Mouse (Mus musculus) gastrocnemius, postnatal 25 days (tissue): ENCODE measurements around the gene Sidt2. TPM values are rescaled to one million over a fixed set of nuclear protein-coding genes. Genes with fewer than 3 reads are reported as not detected.

ENCODE experiments used
- DNase-seq: peaks from one replicate; pipeline ENCODE4 v3.0.0; 2022
- total RNA-seq, 2 experiments: library from RNA; stranded (reverse); gene quantifications; 1 replicate in 1 of 2; 2 replicates in 1 of 2; pipeline ENCODE4 v1.2.3; 2021

The Sidt2 gene
- total RNA-seq, 2 experiments from 2014 or later: 67.9 to 70.2 TPM

- no peak for DNase-seq
Observed at GRCm38 (mm10) chr9:45946872-45947183, 8.2 kb downstream of the Sidt2 start.

GRCm38 (mm10) chr9:45946182-45946871 lies 8.7 kb downstream of the Sidt2 start:
- peak; percentile 4 for DNase-seq

GRCm38 (mm10) chr9:45945721-45946120 lies 9.3 kb downstream of the Sidt2 start:
- peak; percentile 5 for DNase-seq

- DNase-seq: no peak
Observed at GRCm38 (mm10) chr9:45944506-45945400, 10.3 kb downstream of the Sidt2 start.

- DNase-seq: no peak
Observed at GRCm38 (mm10) chr9:45943628-45944505, 11.2 kb downstream of the Sidt2 start.

- DNase-seq: no peak
Observed at GRCm38 (mm10) chr9:45942916-45943315, 12.1 kb downstream of the Sidt2 start.

GRCm38 (mm10) chr9:45942464-45942863 lies 12.6 kb downstream of the Sidt2 start:
- DNase-seq: no peak

- no peak for DNase-seq
Observed at GRCm38 (mm10) chr9:45941329-45941888, 13.6 kb downstream of the Sidt2 start.

GRCm38 (mm10) chr9:45939794-45940193 lies 15.3 kb downstream of the Sidt2 start:
- DNase-seq: no peak

GRCm38 (mm10) chr9:45938952-45939637 lies 16.0 kb downstream of the Sidt2 start:
- no peak for DNase-seq

GRCm38 (mm10) chr9:45938088-45938487 lies 17.0 kb downstream of the Sidt2 start:
- DNase-seq: no peak

GRCm38 (mm10) chr9:45936883-45937282 lies 18.2 kb downstream of the Sidt2 start:
- DNase-seq: peak; percentile 52

GRCm38 (mm10) chr9:45935628-45936210 lies 19.3 kb downstream of the Sidt2 start, which contains the start of gene Tagln:
Gene Tagln, minus strand, starts transcription at chr9:45936058.
- no peak for DNase-seq

- no peak for DNase-seq
Observed at GRCm38 (mm10) chr9:45932571-45933415, 22.3 kb downstream of the Sidt2 start.

GRCm38 (mm10) chr9:45931958-45932357 lies 23.1 kb downstream of the Sidt2 start:
- no peak for DNase-seq

- no peak for DNase-seq
Observed at GRCm38 (mm10) chr9:45929285-45929684, 25.8 kb downstream of the Sidt2 start.

- DNase-seq: peak; percentile 6
Observed at GRCm38 (mm10) chr9:45919895-45920294, 35.2 kb downstream of the Sidt2 start.

GRCm38 (mm10) chr9:45917041-45917934 lies 37.8 kb downstream of the Sidt2 start:
- DNase-seq: peak; percentile 79

GRCm38 (mm10) chr9:45915659-45916058 lies 39.4 kb downstream of the Sidt2 start:
- DNase-seq: no peak
